Mouse (Mus musculus) mature B cell (primary cell): ENCODE data around the gene Tmem189.

Experiments used
- in situ Hi-C: fragments of 300-500 bp; cut with MboI; formaldehyde crosslinking; loops from 2 replicates; pipeline ENCODE4 v1.14.3; 2019

The Tmem189 gene

DNA sequence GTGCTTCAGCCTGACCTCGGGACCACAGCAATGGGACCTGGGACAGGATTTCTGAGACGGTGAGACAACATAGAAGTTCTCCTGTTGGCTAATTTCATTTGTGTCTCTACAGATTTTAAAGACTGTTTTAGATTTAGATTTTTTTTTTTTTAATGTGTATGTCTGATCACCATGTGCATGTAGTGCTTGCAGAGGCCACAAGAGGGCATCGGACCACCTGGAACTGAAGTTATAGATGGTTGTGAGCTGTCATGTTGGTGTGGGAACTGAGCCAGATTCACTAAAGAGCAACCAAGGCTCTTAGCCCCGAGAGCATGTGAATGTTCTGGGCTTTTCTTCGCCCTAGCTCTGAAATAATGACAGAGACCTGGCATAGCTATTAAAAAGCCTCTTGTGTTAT lies 9.0 kb downstream of the Tmem189 start:
- in situ Hi-C loops: loop anchor here (5.0 to 10.0 kb wide), 2 partner anchors 217 to 334 kb away; partner anchors contain the start of gene Ripor3

GRCm38 (mm10) chr2:167679902-167680430 lies 9.7 kb downstream of the Tmem189 start:
- in situ Hi-C loops: loop anchor here (5.0 to 10.0 kb wide), 4 partner anchors 38 to 335 kb away; partner anchors contain the start of genes Ripor3 and Snai1

- in situ Hi-C loops: loop anchor here (5.0 to 10.0 kb wide), 2 partner anchors 36 to 144 kb away; partner anchors contain the start of gene Snai1
Observed at GRCm38 (mm10) chr2:167678600-167678999, 11.0 kb downstream of the Tmem189 start.

DNA sequence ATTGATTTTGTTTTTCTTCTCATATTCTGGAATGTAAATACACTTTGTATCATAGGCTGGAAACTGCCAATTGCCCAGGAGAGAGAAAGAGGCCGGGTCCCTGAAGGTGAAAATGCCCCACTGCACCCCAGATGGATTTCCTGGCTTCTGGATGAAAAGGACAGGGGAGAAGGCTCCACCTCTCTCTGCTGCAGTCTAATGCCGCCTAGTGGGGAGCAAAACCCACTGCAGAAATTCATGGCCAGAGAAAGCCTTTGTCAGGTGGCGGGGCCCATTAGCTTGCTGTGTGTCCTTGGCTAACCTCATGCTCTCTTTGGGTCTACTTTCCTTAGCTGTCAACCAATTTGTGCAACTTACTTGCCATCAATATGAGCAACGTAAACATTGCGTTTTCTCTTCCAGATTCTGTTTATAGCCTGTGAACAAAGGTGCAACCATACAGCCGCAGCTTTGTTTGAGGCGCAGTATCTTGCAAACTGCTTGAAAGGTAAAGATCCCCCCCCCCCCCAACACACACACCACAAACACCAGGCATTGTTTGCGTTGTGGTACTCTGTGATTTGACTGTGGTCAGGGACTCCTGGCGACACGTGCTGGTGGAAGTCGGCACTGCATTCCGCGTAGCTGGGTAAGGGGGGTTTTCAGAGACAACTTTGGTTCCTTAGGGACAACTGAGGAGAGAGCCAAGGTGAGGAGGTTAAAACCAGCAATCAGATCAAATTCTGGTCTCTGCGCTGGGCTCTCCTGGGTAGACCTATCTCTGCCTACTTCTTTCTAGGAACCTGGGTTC lies 14.3 kb downstream of the Tmem189 start:
- in situ Hi-C loops: loop anchor here (5.0 to 10.0 kb wide), 2 partner anchors 33 to 141 kb away; partner anchors contain the start of gene Snai1

- in situ Hi-C loops: loop anchor here (10.0 kb wide), 1 partner anchor 137 kb away; the partner anchor contains the start of gene Snai1
Observed at GRCm38 (mm10) chr2:167672212-167672685, 17.4 kb downstream of the Tmem189 start.

DNA sequence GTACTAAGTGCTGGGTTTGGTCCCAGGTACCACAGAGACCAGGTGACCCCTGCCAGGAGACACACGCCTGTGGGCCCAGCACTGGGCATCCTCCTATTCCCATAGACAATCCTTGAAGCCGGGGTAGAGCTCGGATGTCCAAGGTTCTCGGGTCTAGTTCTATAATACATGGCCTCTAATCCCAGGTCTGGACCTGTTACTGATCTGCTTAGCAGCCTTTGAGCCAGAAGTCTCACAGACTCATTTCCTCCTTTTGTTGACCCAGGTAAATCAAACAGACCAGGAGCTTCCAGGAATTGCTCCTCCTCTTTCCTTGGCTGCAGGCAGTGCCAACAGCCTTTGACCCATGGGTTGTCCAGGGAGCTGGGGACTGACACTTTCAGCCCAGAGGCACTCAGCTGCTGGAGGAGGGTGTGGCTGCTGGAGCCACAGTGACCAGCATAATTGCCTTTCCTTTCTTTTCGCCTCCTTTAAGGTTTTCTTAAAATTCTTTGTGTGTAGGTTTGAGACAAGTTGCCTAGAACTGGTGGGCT lies 18.5 kb downstream of the Tmem189 start:
- in situ Hi-C loops: loop anchor here (10.0 kb wide), 1 partner anchor 136 kb away; the partner anchor contains the start of gene Snai1

DNA sequence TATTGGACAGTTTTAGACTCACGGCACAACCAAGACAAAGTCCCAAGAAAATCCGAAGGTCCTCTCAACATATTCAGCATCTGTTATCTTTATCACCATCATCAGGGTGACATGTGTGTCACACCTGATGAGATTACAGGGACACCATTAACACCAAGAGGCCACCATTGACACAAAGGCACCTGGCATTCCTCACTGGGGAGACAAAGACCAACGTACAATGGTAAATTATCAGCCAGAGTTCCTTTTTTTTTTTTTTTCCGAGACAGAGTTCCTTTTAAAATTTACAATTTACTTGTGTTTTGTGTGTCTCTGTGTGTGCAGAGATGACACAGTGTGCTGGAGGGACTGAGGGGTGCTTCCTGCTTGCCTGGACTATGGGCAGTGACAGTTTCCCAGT lies 20.2 kb downstream of the Tmem189 start:
- in situ Hi-C loops: no loop called here

DNA sequence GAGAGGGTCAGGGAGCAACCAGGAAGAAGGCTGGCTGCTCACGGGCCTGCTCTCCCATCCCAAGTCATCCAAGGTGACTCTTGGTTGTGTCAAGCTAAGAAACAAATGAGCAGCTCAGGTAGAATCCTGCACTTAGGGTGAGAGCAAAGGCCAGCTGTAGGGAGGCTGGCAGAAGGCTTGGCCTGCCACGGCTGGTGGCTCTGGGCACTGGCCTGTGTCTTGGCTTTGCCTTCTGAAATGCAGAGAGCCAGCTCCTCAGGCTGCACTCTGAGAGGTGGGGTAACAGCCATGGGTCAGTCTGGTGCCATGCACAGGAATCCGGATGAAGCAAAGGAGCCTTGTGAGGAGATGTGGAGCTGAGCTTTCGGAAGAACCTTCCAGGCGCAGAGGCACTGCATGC lies 21.2 kb downstream of the Tmem189 start:
- in situ Hi-C loops: no loop called here

- in situ Hi-C loops: no loop called here
Observed at GRCm38 (mm10) chr2:167665972-167666713, 23.5 kb downstream of the Tmem189 start.

DNA sequence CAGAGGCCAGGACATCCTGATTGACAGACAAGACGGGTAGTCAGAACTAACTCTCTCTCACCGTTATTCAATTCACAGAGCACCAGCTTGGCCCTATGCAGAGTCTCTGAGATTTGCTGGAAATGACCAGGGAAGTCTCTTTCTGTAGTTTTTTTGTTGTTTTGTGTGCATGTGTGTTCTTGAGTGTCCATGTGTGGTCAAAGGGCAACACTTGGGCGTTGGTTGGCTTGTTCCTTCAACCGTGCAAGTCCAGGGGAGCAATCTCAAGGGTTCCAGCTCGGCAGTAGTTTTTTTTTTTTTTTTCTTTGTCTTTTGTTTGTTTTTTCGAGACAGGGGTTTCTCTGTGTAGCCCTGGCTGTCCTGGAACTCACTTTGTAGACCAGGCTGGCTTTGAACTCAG lies 26.9 kb downstream of the Tmem189 start:
- in situ Hi-C loops: no loop called here

DNA sequence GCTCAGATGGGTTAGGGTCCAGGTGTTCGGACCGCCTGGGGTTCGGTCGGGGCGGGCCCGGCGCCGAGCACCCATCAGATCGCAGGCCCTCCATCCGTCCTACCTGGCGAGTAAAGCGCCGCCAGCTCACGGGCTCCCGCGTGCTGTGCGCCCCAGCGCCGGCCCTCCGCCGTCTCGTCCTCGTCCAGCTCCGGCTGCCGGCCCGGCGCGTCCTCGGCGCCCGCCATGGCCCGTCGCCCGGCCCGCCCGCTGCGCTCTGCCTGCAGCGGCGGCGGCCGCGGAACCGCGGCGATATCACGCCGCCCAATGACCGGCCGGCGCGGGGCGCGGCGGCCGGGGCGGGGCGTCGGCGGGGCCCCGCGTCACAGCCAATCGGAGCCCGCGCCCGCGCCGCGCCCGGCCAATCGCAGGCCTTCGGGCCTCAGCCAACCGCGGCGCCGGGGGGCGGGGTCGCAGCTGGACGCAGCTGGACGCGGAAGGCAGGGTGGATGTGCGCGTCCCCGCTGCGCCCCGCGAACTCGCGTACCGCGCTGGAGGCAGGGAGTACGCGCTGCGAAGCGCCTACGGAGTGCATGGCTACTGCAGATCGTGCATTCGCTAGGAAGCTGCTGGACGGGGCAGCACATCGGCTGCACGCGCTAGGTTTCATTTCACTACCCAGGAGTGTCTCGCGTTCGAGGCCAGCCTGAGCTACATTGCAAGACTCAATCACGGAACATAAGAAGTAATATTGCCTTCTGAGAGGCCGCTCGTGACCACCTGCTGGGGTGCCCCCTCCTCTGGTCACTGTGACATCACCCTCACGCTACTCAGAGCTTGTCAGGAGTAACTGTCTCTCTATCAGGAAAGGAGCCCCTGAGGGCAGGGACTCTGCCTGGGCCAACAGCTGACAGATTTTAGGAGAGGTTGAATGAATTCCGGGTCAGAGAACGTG lies 28.1 kb downstream of the Tmem189 start, which contains the start of gene Gm20431:
Gm20431 (minus strand) TSS at position 227 of the 934 bp plus-strand sequence.
- in situ Hi-C loops: no loop called here

- in situ Hi-C loops: no loop called here
Observed at GRCm38 (mm10) chr2:167660611-167660971, 29.0 kb downstream of the Tmem189 start.

DNA sequence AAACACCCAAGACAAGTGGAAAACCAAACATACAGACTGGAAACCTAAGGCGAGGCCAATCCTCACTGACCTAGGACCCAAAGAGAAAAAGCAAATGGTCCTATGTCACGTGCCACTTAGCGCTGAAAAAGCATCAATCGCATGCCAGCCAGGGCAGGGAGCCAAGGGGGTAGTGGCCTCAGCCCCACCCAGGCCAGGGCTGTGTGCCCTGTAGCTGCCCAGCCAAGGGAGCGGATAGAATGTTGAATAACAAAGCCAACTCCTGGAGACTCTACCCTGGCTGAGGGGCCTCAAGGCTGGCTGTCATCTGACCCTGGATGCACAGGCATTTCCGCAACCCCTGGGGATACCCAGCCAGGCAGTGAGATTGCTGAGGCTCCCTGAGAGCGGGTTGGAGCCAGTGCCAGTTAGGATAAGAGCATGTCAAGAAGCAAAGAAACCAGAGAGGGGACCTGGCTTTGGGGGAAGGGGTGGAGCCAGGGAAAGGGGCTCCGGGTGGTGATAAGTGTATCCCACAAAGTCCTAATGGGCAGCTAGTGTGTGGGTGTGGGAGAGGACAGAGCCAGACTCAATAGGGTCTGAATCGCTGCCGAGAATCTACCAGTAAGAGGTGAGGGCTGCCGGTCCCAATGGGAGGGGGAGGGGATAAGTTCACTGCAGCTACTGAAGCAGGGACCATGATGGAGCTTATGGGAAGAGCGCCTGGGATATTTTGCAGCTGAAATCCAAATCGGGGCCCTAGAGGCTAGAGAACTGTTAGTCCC lies 29.6 kb downstream of the Tmem189 start:
- in situ Hi-C loops: no loop called here

- in situ Hi-C loops: no loop called here
Observed at GRCm38 (mm10) chr2:167659177-167659846, 30.3 kb downstream of the Tmem189 start.

DNA sequence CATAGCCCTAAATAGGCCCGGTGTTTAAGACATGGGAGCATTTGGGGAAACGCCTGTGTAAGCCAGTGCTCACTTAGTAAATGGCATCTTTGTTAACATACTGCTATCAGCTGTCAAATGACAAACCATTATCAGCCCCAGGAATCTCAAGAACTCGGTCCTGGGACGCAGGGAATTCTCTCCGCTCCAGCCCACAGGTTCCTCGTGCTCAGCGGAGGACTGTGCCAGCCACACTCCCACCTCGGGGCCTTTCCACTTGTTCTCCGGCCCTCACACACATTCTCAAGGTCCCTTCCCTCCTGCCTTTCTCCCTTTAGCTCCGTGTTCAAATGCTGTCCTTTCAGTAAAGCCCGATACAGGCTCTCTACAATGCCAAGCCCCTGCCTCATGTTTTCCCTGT lies 30.9 kb downstream of the Tmem189 start:
- in situ Hi-C loops: no loop called here

DNA sequence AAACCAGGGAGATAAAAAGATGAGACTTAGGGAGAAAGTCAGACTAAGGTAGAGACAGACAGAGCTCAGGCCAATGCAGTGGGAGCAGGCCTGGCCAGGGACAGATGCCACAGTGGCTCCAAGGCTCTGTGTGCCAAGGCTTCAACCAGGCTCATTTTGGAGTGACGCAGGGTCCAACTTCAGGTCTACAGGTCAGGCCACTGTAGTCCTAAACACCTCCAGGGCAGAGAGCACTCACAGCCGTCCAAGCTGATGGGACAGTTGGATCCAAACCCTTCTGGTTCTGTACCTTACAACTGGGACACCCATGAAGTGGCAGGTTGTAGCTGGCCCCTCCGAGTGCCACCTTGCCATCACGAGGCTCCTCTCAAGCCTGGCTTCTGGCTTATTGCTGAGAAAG lies 31.6 kb downstream of the Tmem189 start:
- in situ Hi-C loops: no loop called here

DNA sequence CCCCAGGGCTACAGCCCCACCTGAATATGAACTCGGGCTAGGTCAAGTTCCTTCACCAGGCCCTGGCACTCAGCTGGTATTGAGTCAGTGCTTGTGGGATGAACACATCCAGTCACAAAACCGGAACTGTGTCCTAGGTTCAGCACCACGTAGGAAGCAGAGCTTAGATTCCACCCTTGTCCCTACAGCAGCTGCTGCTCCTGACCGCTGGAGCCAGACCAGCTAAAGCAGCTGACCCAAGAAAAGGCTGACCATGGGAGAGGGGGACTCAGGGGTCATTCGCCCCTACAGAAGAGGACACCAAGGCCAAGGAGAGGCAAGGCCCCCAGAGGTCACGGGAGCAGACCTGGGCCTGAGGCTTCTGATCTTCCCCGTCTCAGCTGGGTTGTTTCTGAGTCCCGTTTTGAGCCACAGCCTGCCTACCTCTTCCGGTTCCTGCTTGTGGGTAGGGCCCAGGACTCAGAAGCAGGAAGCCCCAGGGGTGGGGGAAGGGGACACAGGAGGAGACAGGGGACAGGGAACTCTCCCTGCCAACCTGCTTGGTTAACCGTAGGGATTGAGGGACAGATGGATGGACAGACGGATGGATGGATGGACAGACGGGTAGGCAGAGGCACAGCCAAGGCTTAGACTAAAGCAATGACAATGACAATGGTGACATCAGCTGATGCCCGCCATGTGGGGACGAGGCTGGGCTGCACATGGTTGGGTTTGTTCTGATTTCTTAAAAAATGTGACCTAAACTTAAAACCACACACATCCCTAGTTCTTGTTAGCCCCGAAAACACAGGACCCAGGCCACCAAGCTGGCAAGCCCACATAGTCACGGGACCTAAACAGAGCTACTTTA lies 32.8 kb downstream of the Tmem189 start:
- in situ Hi-C loops: no loop called here

- in situ Hi-C loops: no loop called here
Observed at GRCm38 (mm10) chr2:167654911-167655600, 34.6 kb downstream of the Tmem189 start.
